Mouse (Mus musculus): Measurements from ENCODE around the gene Dpyd. TPM values are rescaled to one million over a fixed set of nuclear protein-coding genes. Genes with fewer than 3 reads are reported as not detected.
A peak's percentile ranks its signal among the peaks of the same experiment; 100 is the strongest.

Gene Dpyd
- total and polyA plus RNA-seq, 3 experiments, result 2.0 to 4.5 (median 4.3) TPM

- Histone ChIP-seq H3K27me3 (ENCODE audit: control insufficient read depth, insufficient read depth, low read length) (no peaks in the 10 kb centered on the region), H3K79me2 (replicated peaks; ENCODE audit: control insufficient read depth, insufficient read depth, low read length) (no peaks in the 10 kb centered on the region), H3K27ac (no peak overlapping the region), H3K36me3 (ENCODE audit: control insufficient read depth, insufficient read depth, low read length) (no peaks in the 10 kb centered on the region), H3K9ac (ENCODE audit: low read depth, low read length) (peak overlapping the region; percentile 59), H3K4me3 (peak overlapping the region; percentile 49), H3K4me1 (ENCODE audit: control insufficient read depth, insufficient read depth, low read length) (no peaks in the 10 kb centered on the region)
- under 1% methylated on average over 18 of the region's 18 CpGs for WGBS
- peak in 1 of 2 experiments; percentile 13 for DNase-seq
- intact Hi-C loops (cut with DNase I), result no loop called here
- TF ChIP-seq POLR2A (IDR thresholded peaks at IDR 0.05; ENCODE audit: insufficient read depth, low read depth, low read length) (0 out of 2 replicates have a peak, but pooled peaks have one; percentile 4), CTCF (IDR thresholded peaks at IDR 0.05) (no peak)
Observed at GRCm38 (mm10) chr3:118562311-118562671, 362 bp downstream of the Dpyd start.

GRCm38 (mm10) chr3:118566779-118567178 lies 4.8 kb downstream of the Dpyd start:
- Histone ChIP-seq H3K4me3 (no peak overlapping the region), H3K79me2 (replicated peaks; ENCODE audit: control insufficient read depth, insufficient read depth, low read length) (no peaks in the 10 kb centered on the region), H3K36me3 (ENCODE audit: control insufficient read depth, insufficient read depth, low read length) (no peaks in the 10 kb centered on the region), H3K4me1 (ENCODE audit: control insufficient read depth, insufficient read depth, low read length) (no peaks in the 10 kb centered on the region), H3K27me3 (ENCODE audit: control insufficient read depth, insufficient read depth, low read length) (no peaks in the 10 kb centered on the region), H3K27ac (no peak overlapping the region), H3K9ac (ENCODE audit: low read depth, low read length) (no peak overlapping the region)
- intact Hi-C loops (cut with DNase I), result no loop called here
- DNase-seq, result no peak
- WGBS, result 64% methylated on average over 5 of the region's 5 CpGs
- no peak for TF ChIP-seq POLR2A (IDR thresholded peaks at IDR 0.05; ENCODE audit: insufficient read depth, low read depth, low read length)
- TF ChIP-seq CTCF (IDR thresholded peaks at IDR 0.05), result no peak
- no peak for TF ChIP-seq EP300 (IDR thresholded peaks at IDR 0.05; ENCODE audit: insufficient read depth, low read depth, low read length)

- H3K27me3 ChIP-seq (ENCODE audit: control insufficient read depth, insufficient read depth, low read length), result no peaks in the 10 kb centered on the region
- DNase-seq, result no peak
- 88% methylated on average over 7 of the region's 7 CpGs for WGBS
- H3K79me2 ChIP-seq (replicated peaks; ENCODE audit: control insufficient read depth, insufficient read depth, low read length), result no peaks in the 10 kb centered on the region
- no peaks in the 10 kb centered on the region for H3K36me3 ChIP-seq (ENCODE audit: control insufficient read depth, insufficient read depth, low read length)
- H3K4me3 ChIP-seq, result no peak overlapping the region
- no peak overlapping the region for H3K27ac ChIP-seq
- no peak for TF ChIP-seq CTCF (IDR thresholded peaks at IDR 0.05)
- no peak for TF ChIP-seq EP300 (IDR thresholded peaks at IDR 0.05; ENCODE audit: insufficient read depth, low read depth, low read length)
- TF ChIP-seq POLR2A (IDR thresholded peaks at IDR 0.05; ENCODE audit: insufficient read depth, low read depth, low read length), result no peak
- intact Hi-C loops (cut with DNase I), result no loop called here
- H3K4me1 ChIP-seq (ENCODE audit: control insufficient read depth, insufficient read depth, low read length), result no peaks in the 10 kb centered on the region
- no peak overlapping the region for H3K9ac ChIP-seq (ENCODE audit: low read depth, low read length)
Observed at GRCm38 (mm10) chr3:118570197-118570596, 8.3 kb downstream of the Dpyd start.

- no peak overlapping the region for H3K27ac ChIP-seq
- no peaks in the 10 kb centered on the region for H3K4me1 ChIP-seq (ENCODE audit: control insufficient read depth, insufficient read depth, low read length)
- no peaks in the 10 kb centered on the region for H3K79me2 ChIP-seq (replicated peaks; ENCODE audit: control insufficient read depth, insufficient read depth, low read length)
- TF ChIP-seq POLR2A (IDR thresholded peaks at IDR 0.05; ENCODE audit: insufficient read depth, low read depth, low read length), result no peak
- no peak for TF ChIP-seq CTCF (IDR thresholded peaks at IDR 0.05)
- TF ChIP-seq EP300 (IDR thresholded peaks at IDR 0.05; ENCODE audit: insufficient read depth, low read depth, low read length), result no peak
- no peak overlapping the region for H3K9ac ChIP-seq (ENCODE audit: low read depth, low read length)
- H3K27me3 ChIP-seq (ENCODE audit: control insufficient read depth, insufficient read depth, low read length), result no peaks in the 10 kb centered on the region
- H3K36me3 ChIP-seq (ENCODE audit: control insufficient read depth, insufficient read depth, low read length), result no peaks in the 10 kb centered on the region
- intact Hi-C loops (cut with DNase I), result no loop called here
- DNase-seq, result no peak
- no peak overlapping the region for H3K4me3 ChIP-seq
- 47% methylated on average over 1 of the region's 1 CpGs for WGBS
Observed at GRCm38 (mm10) chr3:118590559-118590958, 28.6 kb downstream of the Dpyd start.

GRCm38 (mm10) chr3:118594864-118595263 lies 32.9 kb downstream of the Dpyd start:
- Histone ChIP-seq H3K27ac (no peak overlapping the region), H3K4me1 (ENCODE audit: control insufficient read depth, insufficient read depth, low read length) (no peaks in the 10 kb centered on the region), H3K9ac (ENCODE audit: low read depth, low read length) (no peak overlapping the region), H3K27me3 (ENCODE audit: control insufficient read depth, insufficient read depth, low read length) (no peaks in the 10 kb centered on the region), H3K79me2 (replicated peaks; ENCODE audit: control insufficient read depth, insufficient read depth, low read length) (no peaks in the 10 kb centered on the region), H3K4me3 (no peak overlapping the region), H3K36me3 (ENCODE audit: control insufficient read depth, insufficient read depth, low read length) (no peaks in the 10 kb centered on the region)
- no peak for DNase-seq
- 75% methylated on average over 4 of the region's 4 CpGs for WGBS
- intact Hi-C loops (cut with DNase I), result no loop called here
- no peak for TF ChIP-seq EP300 (IDR thresholded peaks at IDR 0.05; ENCODE audit: insufficient read depth, low read depth, low read length)
- TF ChIP-seq POLR2A (IDR thresholded peaks at IDR 0.05; ENCODE audit: insufficient read depth, low read depth, low read length), result no peak
- no peak for TF ChIP-seq CTCF (IDR thresholded peaks at IDR 0.05)

GRCm38 (mm10) chr3:118595693-118596092 lies 33.8 kb downstream of the Dpyd start:
- H3K36me3 ChIP-seq (ENCODE audit: control insufficient read depth, insufficient read depth, low read length), result no peaks in the 10 kb centered on the region
- intact Hi-C loops (cut with DNase I), result no loop called here
- no peak overlapping the region for H3K9ac ChIP-seq (ENCODE audit: low read depth, low read length)
- H3K4me1 ChIP-seq (ENCODE audit: control insufficient read depth, insufficient read depth, low read length), result no peaks in the 10 kb centered on the region
- no peak overlapping the region for H3K4me3 ChIP-seq
- DNase-seq, result no peak
- TF ChIP-seq CTCF (IDR thresholded peaks at IDR 0.05), result no peak
- no peak for TF ChIP-seq POLR2A (IDR thresholded peaks at IDR 0.05; ENCODE audit: insufficient read depth, low read depth, low read length)
- H3K27ac ChIP-seq, result no peak overlapping the region
- no peaks in the 10 kb centered on the region for H3K27me3 ChIP-seq (ENCODE audit: control insufficient read depth, insufficient read depth, low read length)
- 85% methylated on average over 2 of the region's 2 CpGs for WGBS
- H3K79me2 ChIP-seq (replicated peaks; ENCODE audit: control insufficient read depth, insufficient read depth, low read length), result no peaks in the 10 kb centered on the region

Measured in heart, adult 2 months (tissue).